Mouse (Mus musculus) heart, embryonic 16.5 days (tissue): Measurements from ENCODE around the gene Tnfaip2. TPM values are rescaled to one million over a fixed set of nuclear protein-coding genes. Genes with fewer than 3 reads are reported as not detected.

Experiments used
- ATAC-seq: fragments of 200-750 bp; cut with Nextera tagmentation; replicated peaks from 2 replicates; pipeline ENCODE4 v1.8.0; 2017; ENCODE audit warnings: moderate number of reproducible peaks; ENCODE audit not compliant: insufficient read depth, low FRiP score; ENCODE audit errors: extremely low read depth
- H3K27ac ChIP-seq: fragments of 300-500 bp; sonication (generic); 2 replicates; pipeline ENCODE4 v1.5.1; 2014; ENCODE audit warnings: mild to moderate bottlenecking, low read length, control low read depth, moderate library complexity
- H3K27me3 ChIP-seq: fragments of 300-500 bp; sonication (generic); 2 replicates; pipeline ENCODE4 v1.6.1; 2014; ENCODE audit warnings: low read length, mixed read lengths; ENCODE audit not compliant: control insufficient read depth, insufficient read depth
- H3K36me3 ChIP-seq: fragments of 300-500 bp; sonication (generic); 2 replicates; pipeline ENCODE4 v1.6.1; 2014; ENCODE audit not compliant: control insufficient read depth, insufficient read depth
- H3K4me1 ChIP-seq: fragments of 300-500 bp; sonication (generic); 2 replicates; pipeline ENCODE4 v1.6.1; 2014; ENCODE audit warnings: low read length, mixed read lengths; ENCODE audit not compliant: control insufficient read depth, insufficient read depth
- H3K4me2 ChIP-seq: fragments of 300-500 bp; sonication (generic); 2 replicates; pipeline ENCODE4 v1.6.1; 2014; ENCODE audit warnings: low read depth, mild to moderate bottlenecking, control low read depth, low read length
- H3K4me3 ChIP-seq: fragments of 300-500 bp; sonication (generic); 2 replicates; pipeline ENCODE4 v1.5.1; 2014; ENCODE audit warnings: mild to moderate bottlenecking, control low read depth, low read length
- H3K9ac ChIP-seq: fragments of 300-500 bp; sonication (generic); 2 replicates; pipeline ENCODE4 v1.6.1; 2014; ENCODE audit warnings: low read length, control low read depth
- H3K9me3 ChIP-seq: fragments of 300-500 bp; sonication (generic); replicated peaks from 2 replicates; pipeline ENCODE4 v1.6.1; 2016; ENCODE audit warnings: low read length; ENCODE audit not compliant: control insufficient read depth
- WGBS: fragments of 180-500 bp; shearing (Covaris S2); extraction: QIAGEN DNeasy Blood & Tissue Kit; methylation state at CpG from one replicate; pipeline ENCODE4 v1.1.7; 2014; 5-methylcytosine and 5-hydroxymethylcytosine counted together
- polyA plus RNA-seq: library from polyadenylated mRNA; unstranded; fragments of >200 nt; fragmentation: Nextera tagmentation; extraction: Ambion mirVana; gene quantifications from 2 replicates; pipeline ENCODE4 v1.2.1, GENCODE M21; 2015

Gene Tnfaip2
- polyA plus RNA-seq, 1 experiment from 2014 or later: 3.2 TPM

- Histone ChIP-seq H3K4me2 (no peak overlapping the region), H3K9ac (no peak overlapping the region), H3K4me1 (peaks cover 4% of the 10 kb centered on the region), H3K9me3 (no peaks in the 10 kb centered on the region), H3K27me3 (no peaks in the 10 kb centered on the region), H3K36me3 (no peaks in the 10 kb centered on the region), H3K27ac (peak overlapping the region; percentile 63), H3K4me3 (no peak overlapping the region)
- 43% methylated on average over 8 of the region's 8 CpGs for WGBS
- ATAC-seq: peak; percentile 76
Observed at GRCm38 (mm10) chr12:111474893-111475643, 32.8 kb downstream of the Tnfaip2 start.

GRCm38 (mm10) chr12:111478924-111479323 is 36.7 kb downstream of the Tnfaip2 start:
- no peak for ATAC-seq
- Histone ChIP-seq H3K9ac (no peak overlapping the region), H3K27me3 (peaks cover 3% of the 10 kb centered on the region), H3K27ac (no peak overlapping the region), H3K4me3 (no peak overlapping the region), H3K4me2 (no peak overlapping the region), H3K36me3 (no peaks in the 10 kb centered on the region), H3K9me3 (no peaks in the 10 kb centered on the region), H3K4me1 (peaks cover 4% of the 10 kb centered on the region)
- 47% methylated on average over 5 of the region's 5 CpGs for WGBS

GRCm38 (mm10) chr12:111479917-111480316 is 37.6 kb downstream of the Tnfaip2 start:
- Histone ChIP-seq H3K36me3 (no peaks in the 10 kb centered on the region), H3K4me2 (no peak overlapping the region), H3K9me3 (no peaks in the 10 kb centered on the region), H3K9ac (no peak overlapping the region), H3K4me3 (no peak overlapping the region), H3K27ac (no peak overlapping the region), H3K4me1 (peaks cover 5% of the 10 kb centered on the region), H3K27me3 (peaks cover 13% of the 10 kb centered on the region)
- WGBS: 60% methylated on average over 2 of the region's 2 CpGs
- no peak for ATAC-seq

- no peak overlapping the region for H3K27ac ChIP-seq
- H3K36me3 ChIP-seq: no peaks in the 10 kb centered on the region
- peaks cover 8% of the 10 kb centered on the region for H3K4me1 ChIP-seq
- H3K4me3 ChIP-seq: peak overlapping the region; percentile 55
- WGBS: 2% methylated on average over 63 of the region's 63 CpGs
- H3K9ac ChIP-seq: peak overlapping the region; percentile 37
- peaks cover 55% of the 10 kb centered on the region for H3K27me3 ChIP-seq
- peak overlapping the region; percentile 73 for H3K4me2 ChIP-seq
- no peaks in the 10 kb centered on the region for H3K9me3 ChIP-seq
- no peak; the same call in 1 of the 2 replicates for ATAC-seq
Observed at GRCm38 (mm10) chr12:111485046-111485651, 42.9 kb downstream of the Tnfaip2 start.

GRCm38 (mm10) chr12:111485652-111486306 is 43.5 kb downstream of the Tnfaip2 start, which contains the start of gene Gm266:
Gene Gm266 (minus strand): TSS chr12:111485823.
- Histone ChIP-seq H3K9ac (peak within 1 kb of the TSS; percentile 37), H3K4me2 (peak within 1 kb of the TSS; percentile 73), H3K9me3 (no peaks in the 10 kb centered on the region), H3K4me3 (peak within 1 kb of the TSS; percentile 55), H3K36me3 (no peaks in the 10 kb centered on the region), H3K4me1 (peaks cover 8% of the 10 kb centered on the region), H3K27ac (no peak within 1 kb of the TSS), H3K27me3 (peaks cover 56% of the 10 kb centered on the region)
- ATAC-seq: peak; percentile 72
- WGBS: 1% methylated on average over 54 of the region's 58 CpGs

- Histone ChIP-seq H3K36me3 (no peaks in the 10 kb centered on the region), H3K9me3 (no peaks in the 10 kb centered on the region), H3K4me1 (peaks cover 8% of the 10 kb centered on the region), H3K27ac (no peak overlapping the region), H3K4me3 (peak overlapping the region; percentile 55), H3K9ac (no peak overlapping the region), H3K27me3 (peaks cover 56% of the 10 kb centered on the region), H3K4me2 (peak overlapping the region; percentile 73)
- WGBS: 9% methylated on average over 12 of the region's 12 CpGs
- ATAC-seq: no peak
Observed at GRCm38 (mm10) chr12:111486455-111486854, 44.2 kb downstream of the Tnfaip2 start.

GRCm38 (mm10) chr12:111489261-111489865 is 47.1 kb downstream of the Tnfaip2 start:
- Histone ChIP-seq H3K4me2 (no peak overlapping the region), H3K27me3 (peaks cover 49% of the 10 kb centered on the region), H3K4me3 (no peak overlapping the region), H3K4me1 (peaks cover 8% of the 10 kb centered on the region), H3K9me3 (no peaks in the 10 kb centered on the region), H3K36me3 (no peaks in the 10 kb centered on the region), H3K27ac (no peak overlapping the region), H3K9ac (no peak overlapping the region)
- 77% methylated on average over 11 of the region's 11 CpGs for WGBS
- no peak for ATAC-seq

GRCm38 (mm10) chr12:111494931-111495330 is 52.7 kb downstream of the Tnfaip2 start:
- WGBS: 59% methylated on average over 4 of the region's 4 CpGs
- H3K27ac ChIP-seq: no peak overlapping the region
- H3K36me3 ChIP-seq: no peaks in the 10 kb centered on the region
- H3K4me3 ChIP-seq: no peak overlapping the region
- 0 out of 2 replicates have a peak, but pooled peaks cover 3% of the 10 kb centered on the region for H3K27me3 ChIP-seq
- no peak for ATAC-seq
- no peak overlapping the region for H3K9ac ChIP-seq
- H3K4me1 ChIP-seq: no peaks in the 10 kb centered on the region
- H3K4me2 ChIP-seq: no peak overlapping the region
- H3K9me3 ChIP-seq: no peaks in the 10 kb centered on the region
